Comparison of ENCODE assay signal across 24 mouse cellular contexts in genomic region chr12:75365621-75366124, GRCm38 (mm10). TPM values are rescaled to one million over a fixed set of nuclear protein-coding genes. Genes with fewer than 3 reads are reported as not detected.
"Had no signal": no experiment of that assay in that cellular context is flagged by ENCODE, and none has a peak within 500 bp of the region (broad histone marks: within the 10 kb centered on the region; RNA-seq: fewer than 3 reads in every experiment).

No protein-coding gene starts in this region.

- H3K9me3 ChIP-seq: liver, embryonic 15.5 days; neural tube, embryonic 15.5 days had no signal

- H3K9ac ChIP-seq: liver, embryonic 15.5 days; lung, embryonic 14.5 days; neural tube, embryonic 15.5 days had no signal

- H3K36me3 ChIP-seq: liver, embryonic 15.5 days; neural tube, embryonic 15.5 days had no signal

- H3K27me3 ChIP-seq: liver, embryonic 15.5 days; neural tube, embryonic 15.5 days had no signal

- DNase-seq: kidney, adult 8-10 months; kidney, postnatal 25 days; lung, embryonic 14.5 days; lung, postnatal 14 days; midbrain, embryonic 14.5 days; right cerebral cortex, adult 18-20 months; right cerebral cortex, postnatal 25 days; thymus, adult 2 months; thymus, postnatal 25 days had no signal

- H3K4me3 ChIP-seq: left cerebral cortex, adult 2 months; liver, embryonic 15.5 days; myocyte; neural tube, embryonic 15.5 days had no signal

- H3K27ac ChIP-seq: left cerebral cortex, adult 2 months; liver, embryonic 15.5 days; macrophage; neural tube, embryonic 15.5 days had no signal

- H3K4me2 ChIP-seq: liver, embryonic 11.5 days; liver, embryonic 15.5 days; lung, embryonic 14.5 days; neural tube, embryonic 15.5 days had no signal

- H3K4me1 ChIP-seq: liver, embryonic 15.5 days had no signal

RNA-seq across cellular contexts. Expression of gene Gphb5, which starts 50.9 kb away (rescaled TPM):
- total RNA-seq: layer of hippocampus, postnatal 25 days; left cerebral cortex, adult 2 months; left cerebral cortex, postnatal 14 days; megakaryocyte-erythroid progenitor cell, adult 5-6 weeks had no signal
- polyA plus RNA-seq: kidney, embryonic 16.5 days; limb, embryonic 11.5 days; liver, embryonic 11.5 days; liver, embryonic 15.5 days; lung, embryonic 14.5 days; macrophage; midbrain, embryonic 14.5 days; myocyte; neural tube, embryonic 11.5 days; neural tube, embryonic 15.5 days; small intestine, adult 2 months; stomach, embryonic 16.5 days; urinary bladder, adult 2 months had no signal

RNA-seq across cellular contexts. Expression of gene Rhoj, which starts 57.6 kb away (rescaled TPM):
- total RNA-seq: megakaryocyte-erythroid progenitor cell, adult 5-6 weeks had no signal
